Mouse (Mus musculus) heart, postnatal 14 days (tissue): Measurements from ENCODE around the gene Birc5. TPM values are rescaled to one million over a fixed set of nuclear protein-coding genes. Genes with fewer than 3 reads are reported as not detected.
A peak's percentile ranks its signal among the peaks of the same experiment; 100 is the strongest.

Experiments used
- DNase-seq, 2 experiments: peaks; one replicate each; pipeline ENCODE4 v3.0.0; 2021 to 2022
- intact Hi-C: fragments of 180-260 bp; cut with DNase I; formaldehyde crosslinking; loops from one replicate; pipeline ENCODE4 v1.15.1; 2025
- total RNA-seq, 2 experiments: library from RNA; stranded (reverse); gene quantifications; 2 replicates each; pipeline ENCODE4 v1.2.3; 2021

Gene Birc5
- total RNA-seq, 2 experiments from 2014 or later = 3.8 to 9.8 TPM

DNA sequence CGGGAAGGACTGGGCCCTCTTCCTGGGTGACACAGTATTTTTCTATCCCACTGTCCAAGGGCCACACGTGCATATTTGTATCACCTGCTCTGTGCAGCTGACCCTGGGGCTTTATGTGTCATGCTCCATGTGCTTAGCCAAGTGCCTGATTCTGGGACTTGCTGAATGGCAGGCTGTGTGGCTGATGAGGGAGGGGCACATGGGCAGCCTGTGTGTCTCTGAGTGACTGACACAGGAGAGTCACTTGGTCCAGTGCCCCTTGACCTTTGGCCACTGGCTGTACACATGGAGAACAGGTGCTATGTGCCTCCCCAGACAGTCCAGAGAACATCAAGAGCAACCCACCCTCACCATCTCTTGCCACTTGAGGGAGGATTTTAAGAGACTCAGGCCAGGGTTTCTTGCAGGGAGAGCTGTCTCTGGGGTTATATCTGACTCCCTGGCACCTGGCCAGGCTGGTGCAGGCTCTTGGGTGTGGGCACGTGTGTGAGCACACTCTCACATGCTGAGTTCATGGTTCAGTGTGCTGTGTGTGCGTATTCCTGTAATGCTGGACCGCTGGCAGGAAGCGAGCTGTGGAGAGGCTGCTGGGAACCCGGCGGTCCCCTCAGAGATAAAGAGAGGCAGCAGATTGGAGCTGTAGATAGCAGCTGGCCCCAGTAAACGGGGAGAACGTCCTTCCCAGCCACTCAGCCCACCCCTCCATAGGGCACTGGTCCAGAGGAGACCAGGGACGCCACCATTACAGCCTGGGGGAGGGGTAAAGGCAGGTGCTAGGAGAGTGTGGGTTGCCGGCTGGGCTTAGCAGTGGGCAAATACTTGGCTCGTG is 29.1 kb downstream of the Birc5 start:
- intact Hi-C loops = no loop called here
- DNase-seq = peak in 1 of 2 experiments; percentile 60

DNA sequence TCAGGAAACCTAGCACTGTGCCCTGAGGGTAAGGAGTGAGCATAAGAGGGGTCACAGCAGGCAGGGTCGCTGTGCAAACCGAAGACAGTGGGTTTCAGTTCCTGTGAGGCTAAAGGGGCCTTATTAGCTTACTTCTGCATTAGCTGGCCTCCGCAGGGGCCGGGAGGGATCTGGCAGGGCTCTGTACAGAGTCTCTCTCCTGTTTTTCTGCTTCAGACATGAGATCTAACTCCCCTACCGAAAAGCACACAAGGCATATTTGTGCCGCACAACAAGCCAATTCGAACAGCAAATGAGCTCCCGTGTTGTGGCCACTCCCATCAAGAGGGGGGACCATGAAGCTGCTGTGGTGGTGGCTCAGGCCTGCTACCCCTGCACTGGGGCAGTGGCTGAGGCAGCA is 29.8 kb downstream of the Birc5 start:
- peak in 1 of 2 experiments; percentile 23 for DNase-seq
- intact Hi-C loops = no loop called here

DNA sequence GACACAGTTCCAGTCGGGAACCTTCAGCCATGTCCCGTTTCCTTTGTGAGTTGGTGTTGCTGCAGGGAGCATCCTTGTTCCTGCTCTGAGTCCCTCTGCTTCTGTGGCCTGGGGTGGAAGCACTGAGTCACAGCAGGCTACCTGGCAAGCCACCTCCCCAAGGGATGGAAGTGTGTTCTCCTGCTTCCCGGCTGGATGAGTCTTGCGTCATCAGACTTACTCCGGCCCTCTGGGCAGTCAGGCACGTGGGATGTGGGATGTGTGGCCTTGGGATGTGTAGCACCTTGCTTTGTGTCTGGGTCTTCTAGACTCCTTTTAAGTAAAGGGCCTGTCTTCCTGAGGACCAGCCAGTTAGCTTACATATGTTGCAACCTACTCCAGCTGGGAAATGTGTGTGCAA is 30.6 kb downstream of the Birc5 start:
- intact Hi-C loops = no loop called here

DNA sequence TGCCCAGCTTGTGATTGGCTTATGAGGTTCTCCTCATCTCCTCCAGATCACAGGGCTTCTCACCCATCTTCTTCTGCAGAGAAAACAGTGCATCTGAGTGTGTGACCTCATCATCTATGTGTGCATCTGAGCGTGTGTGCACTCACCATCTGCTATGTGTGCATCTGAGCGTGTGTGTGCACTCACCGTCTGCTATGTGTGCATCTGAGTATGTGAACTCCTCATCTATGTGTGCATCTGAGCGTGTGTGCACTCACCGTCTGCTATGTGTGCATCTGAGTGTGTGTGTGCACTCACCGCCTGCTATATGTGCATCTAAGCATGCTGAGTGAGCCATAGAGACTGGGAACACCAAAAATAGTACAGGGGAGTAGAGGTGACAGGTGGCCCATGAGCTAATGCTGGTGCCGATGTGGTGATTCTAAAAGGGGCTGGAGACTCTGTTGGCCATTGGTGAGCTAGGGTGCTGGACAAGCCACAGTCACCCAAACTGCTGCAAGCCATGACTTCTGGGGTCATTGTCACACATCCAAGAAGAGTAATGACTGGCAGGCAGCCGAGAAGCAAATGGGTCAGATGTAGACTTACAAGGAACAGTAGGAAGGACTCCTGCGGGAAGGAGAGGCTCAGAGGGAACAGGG is 31.4 kb downstream of the Birc5 start:
- intact Hi-C loops = no loop called here
- DNase-seq = no peak

More for the DNA sequence above, 30.6 kb downstream of the Birc5 start:
- DNase-seq = no peak

DNA sequence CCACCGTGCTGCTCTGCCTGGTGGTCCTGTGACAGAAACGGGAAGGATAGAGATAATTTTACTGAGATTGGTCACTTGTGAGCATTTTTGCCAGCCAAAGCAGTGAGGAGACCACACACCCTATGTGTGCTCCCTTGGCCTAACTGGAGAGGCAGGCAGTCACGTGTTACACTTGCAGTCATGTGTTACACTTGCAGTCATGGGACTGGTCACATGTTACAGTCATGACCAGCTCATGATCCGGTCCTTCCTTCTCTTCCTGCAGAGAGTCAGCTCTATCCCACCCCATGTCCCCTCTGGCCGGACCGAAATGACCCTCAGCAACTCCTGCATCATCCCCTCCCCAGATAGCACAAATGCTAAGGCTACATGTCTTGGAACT is 31.9 kb downstream of the Birc5 start:
- no peak for DNase-seq
- intact Hi-C loops = no loop called here

DNA sequence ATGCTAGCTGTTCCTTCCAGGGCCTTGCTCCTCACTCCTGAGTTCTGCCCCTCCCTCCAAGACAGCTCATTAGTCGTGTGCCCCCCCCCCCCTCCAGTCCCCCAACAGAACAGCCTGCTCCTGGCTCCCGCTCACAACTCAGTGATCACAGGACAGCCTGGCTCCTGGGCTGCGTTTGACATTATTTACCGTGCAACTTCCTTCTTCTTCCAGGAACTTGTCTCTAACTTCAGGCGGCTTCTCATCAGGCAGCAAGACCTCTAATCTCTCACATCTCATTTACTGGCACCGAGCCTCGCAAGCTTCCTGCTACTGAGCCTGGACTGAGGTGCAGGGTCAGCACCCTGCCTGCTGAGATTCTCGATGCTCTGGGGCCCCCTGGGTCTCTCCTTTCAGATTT is 32.7 kb downstream of the Birc5 start:
- intact Hi-C loops = no loop called here
- DNase-seq = peak in 1 of 2 experiments; percentile 53

DNA sequence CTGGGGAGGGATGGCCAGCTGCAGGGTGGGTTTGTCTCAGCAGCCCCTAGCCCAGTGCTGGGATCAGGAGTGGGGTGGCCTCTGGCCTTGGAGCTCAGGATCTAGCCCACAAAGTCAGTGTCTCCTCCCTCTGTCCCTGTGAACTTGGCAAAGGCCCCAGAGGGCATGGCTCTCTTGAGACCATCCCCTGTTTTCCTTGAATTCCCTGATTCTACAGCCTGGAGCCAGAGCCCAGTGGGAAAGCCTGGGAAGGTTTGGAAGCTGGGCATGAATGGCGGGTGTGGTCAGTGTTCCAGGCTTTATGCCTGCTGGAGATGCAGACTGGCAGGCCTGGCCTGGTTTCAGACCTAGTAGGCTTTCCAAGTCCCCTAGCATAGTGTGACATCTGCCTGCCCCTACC is 33.2 kb downstream of the Birc5 start:
- no peak for DNase-seq
- intact Hi-C loops = no loop called here

DNA sequence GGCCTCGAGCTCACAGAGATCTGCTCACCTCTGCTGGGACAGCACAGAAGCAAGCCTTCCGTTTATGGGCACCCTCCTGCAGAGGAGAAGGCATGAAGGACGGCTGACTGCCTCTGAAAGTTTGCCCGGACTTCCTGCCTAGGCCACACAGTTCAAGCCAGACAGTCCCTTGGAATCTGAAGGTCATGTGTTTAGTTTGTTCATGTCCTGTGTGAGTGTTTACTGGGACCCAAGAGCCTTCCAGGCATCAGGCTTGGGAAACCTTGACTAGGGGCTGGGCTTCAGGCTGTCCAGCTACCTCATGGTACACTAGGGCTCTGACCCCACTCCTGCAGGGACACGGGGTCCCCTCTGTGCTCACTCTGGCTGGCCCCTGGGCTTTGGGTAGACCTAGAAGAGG is 36.9 kb downstream of the Birc5 start:
- DNase-seq = no peak
- intact Hi-C loops = no loop called here

DNA sequence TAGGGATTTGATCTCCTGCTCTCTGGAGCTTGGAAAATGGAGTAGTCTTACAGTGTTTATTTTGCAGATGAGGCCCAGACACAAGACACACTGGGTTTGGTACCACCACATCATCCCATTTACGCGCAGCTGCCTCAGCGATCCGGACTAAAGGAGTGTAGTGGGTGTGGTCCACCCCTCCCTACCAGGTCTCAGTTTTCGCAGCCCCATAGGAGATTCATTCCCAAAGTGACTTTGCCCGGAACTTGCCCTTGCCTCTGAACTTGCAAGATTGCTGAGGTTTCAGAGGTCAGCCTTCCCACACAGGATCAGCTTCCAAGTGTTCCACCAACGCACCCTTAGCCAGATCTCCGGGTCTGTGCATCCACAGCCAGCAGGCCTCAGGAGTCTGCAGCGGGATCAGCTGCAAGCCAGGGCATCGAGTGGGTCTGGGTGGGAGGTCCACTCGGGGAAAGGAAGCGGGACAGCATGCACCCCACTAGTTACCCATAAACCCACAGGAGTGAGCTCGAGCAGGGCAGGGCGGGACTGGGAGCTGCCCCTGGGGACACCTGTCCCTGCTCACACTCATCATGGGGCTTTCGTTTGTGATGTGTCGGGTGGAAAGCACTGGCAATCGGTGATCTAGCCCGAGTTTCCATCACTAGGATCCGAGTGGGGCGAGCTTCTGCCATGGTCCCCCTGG is 39.3 kb downstream of the Birc5 start:
- intact Hi-C loops = no loop called here
- DNase-seq = no peak

DNA sequence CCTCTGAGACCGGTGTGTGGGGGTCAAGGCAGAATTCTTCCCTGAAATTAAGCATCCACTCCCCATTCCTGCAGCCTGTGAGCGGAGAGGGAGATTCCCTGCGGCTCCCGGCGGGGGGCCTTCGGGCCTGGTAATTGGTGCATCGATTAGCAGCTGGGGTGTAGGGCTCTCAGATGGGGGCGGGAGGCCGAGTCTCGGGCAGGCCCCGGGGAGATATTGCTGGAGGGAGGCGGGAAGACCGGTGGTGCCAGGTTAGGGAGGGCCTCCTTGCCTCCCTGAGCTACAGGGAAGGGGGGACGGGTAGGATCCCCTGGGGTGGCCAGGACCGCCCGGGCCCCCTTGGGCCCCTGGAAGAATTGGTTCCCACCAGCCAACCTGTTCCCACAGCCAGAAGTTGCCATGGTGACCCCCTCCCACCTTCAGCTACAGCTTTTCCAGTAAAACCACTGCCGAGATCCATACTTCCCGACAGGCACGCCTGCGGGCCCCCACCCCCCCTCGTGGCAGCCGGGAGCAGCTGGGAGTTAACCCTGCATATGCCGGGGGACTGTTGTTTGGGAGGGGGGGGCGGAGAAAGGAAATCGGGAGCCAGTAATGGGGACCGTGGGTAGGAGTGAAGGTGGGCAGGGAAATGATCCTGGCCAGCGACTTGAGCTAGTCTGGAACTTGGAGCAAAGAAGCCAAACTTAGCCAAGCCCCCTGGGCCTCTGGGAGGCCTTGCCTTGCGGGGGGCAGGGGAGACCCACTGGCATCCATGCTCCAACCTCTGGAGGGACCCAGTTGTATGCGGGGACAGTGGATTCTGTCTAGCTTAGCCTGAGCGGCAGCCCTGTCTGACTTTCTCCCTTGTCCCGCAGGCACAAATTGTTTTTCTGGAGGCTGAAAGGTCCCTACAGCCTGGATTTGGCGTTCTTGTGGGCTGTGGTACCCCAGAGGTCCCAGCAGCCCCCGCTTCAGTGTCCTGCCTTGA is 40.1 kb downstream of the Birc5 start:
- DNase-seq = no peak
- intact Hi-C loops = no loop called here

DNA sequence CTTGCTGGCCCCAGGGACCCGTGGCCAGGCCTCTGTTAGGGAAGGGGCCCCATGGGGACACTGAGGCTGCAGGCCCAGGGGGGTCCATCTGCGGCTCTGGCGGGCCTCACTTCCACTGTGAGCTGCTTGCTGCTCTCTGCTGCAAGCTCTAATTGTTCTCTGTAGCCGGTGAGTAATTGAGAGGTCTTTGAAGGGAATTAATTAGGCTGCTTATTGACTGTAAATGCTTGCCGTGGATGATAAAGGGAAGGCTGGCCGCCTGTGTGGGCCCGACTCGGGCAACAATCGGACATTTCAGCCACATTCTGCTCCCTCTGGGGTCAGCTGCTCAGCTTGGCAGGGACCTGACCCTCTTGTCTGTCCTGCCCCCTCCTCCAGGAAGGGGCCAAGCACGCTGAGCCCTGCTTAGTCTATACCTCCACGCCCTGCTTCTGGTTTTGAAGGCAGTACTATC is 40.9 kb downstream of the Birc5 start:
- intact Hi-C loops = no loop called here
- DNase-seq = no peak

DNA sequence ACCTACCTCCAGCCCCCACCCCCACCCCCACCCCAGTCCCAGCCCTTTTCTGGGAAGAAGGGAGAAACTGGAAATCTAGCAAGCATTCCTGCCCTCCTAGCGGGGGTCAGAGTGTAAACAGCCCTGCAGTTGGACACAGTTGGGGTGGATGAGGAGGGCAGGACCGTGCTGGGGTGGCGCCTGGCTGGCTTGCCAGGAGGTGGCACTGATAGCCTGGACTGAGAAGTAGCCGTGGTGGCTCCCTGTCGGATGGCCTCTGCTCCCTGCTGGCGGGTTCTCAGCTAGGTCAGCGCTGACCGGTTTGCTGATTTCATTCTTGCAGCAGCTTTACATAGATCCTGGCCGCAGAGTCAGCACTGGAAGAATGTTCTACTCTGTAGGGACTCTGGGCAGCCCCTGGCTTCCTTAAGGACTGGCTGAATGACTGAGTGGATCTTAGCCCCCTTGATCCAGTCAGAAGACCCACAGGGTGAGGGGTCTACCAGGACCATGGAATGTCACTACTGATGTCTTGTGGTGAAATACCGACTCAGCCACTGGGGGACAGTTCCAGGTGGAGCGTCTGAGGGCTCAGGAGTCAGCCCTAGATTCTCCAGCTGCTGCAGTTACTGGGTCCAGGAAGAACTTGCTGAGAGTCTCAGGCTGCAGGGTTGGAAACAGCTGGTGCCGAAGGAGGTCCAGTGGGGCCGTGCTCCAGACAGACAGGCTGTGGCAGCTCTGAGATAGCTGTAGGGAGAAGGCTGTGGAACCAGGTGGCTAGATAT is 41.6 kb downstream of the Birc5 start:
- intact Hi-C loops = no loop called here

DNA sequence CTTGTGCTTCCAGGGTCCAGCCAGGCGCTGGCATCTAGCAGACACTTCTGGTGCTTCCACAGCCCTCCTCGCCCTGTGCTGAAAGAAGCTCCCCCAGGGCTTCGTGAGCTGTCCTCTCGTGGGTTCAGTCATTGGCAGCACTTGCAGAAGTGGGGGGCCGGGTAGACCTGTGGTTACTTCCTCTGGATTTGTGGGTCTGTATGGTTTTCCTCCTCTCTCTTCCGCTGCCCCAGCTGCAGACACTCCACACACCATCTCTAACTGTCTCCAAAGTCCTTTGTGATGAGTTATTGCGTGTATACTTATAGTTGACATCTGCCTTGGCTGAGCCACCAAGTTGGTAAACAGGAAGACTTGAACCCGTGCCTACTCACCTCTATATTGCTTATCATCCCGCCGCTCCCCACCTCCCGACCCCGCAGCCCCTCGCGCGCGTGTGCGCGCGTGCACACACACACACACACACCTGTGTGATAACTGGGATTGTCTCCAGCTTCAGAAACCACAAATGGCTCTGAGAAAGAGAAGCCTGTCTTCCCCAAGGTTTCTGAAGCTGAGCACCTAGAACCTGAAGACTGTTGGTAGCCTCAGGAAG is 42.6 kb downstream of the Birc5 start:
- intact Hi-C loops = no loop called here
- DNase-seq = no peak

More for the DNA sequence above, 41.6 kb downstream of the Birc5 start:
- DNase-seq = peak in 1 of 2 experiments; percentile 54

DNA sequence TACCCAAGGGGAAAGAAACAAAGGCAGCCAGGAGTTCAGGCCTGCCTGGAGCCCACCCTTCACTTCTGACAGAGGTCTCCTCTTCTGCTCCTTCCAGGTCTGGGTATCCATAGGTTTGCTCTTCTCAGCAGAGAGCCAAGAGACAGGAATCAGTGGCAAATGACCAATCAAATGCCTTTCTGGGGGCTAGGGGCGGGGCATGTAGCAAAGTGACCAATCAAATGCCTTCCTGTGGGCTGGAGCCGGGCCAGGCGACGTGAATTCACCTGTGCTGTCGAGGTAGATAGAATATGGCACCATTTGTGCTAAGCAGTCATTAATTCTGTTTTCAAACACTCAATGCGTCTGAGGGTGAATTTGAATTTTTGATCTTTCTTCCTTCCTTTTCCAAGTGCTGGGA is 43.1 kb downstream of the Birc5 start:
- no peak for DNase-seq

DNA sequence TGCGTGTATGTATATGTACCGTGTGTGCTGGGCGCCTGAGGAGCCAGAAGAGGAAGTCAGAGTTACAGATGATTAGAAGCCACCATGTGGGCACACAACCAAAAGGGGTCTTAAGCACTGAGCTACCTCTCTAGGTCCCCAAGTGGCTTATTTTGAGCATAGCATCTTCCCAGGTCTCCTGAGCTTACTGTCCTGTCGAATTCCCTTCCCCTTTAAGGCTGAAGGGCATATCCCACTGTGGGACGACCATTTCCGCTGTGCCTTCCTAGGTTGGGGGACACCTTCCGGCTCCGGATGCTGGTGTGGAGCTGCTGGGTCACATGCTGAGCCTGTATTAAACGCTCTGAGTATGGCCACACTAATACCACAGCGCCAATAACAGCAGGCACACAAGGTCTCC is 45.6 kb downstream of the Birc5 start:
- no peak for DNase-seq
- intact Hi-C loops = no loop called here

More for the DNA sequence above, 43.1 kb downstream of the Birc5 start:
- intact Hi-C loops = no loop called here

DNA sequence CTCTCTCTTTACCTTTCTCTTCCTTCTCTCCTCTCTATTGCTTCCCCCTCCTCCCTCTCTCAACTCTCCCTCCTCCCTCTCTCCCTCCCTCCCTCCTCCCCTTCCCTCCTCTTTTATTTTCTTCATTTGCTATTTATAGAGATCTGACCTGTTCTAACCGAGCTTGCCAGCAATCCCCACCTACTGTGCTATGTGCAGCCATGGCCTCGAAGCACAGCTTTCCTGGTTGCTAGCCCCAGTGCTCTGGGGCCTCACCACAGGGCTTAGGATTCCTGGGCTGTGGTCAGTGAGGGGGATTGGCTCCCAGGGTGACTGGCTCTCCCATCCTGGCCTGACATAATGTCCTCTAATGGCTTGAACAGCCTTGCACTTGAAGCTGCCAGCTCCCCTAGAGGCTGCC is 47.5 kb downstream of the Birc5 start:
- intact Hi-C loops = no loop called here
- no peak for DNase-seq

DNA sequence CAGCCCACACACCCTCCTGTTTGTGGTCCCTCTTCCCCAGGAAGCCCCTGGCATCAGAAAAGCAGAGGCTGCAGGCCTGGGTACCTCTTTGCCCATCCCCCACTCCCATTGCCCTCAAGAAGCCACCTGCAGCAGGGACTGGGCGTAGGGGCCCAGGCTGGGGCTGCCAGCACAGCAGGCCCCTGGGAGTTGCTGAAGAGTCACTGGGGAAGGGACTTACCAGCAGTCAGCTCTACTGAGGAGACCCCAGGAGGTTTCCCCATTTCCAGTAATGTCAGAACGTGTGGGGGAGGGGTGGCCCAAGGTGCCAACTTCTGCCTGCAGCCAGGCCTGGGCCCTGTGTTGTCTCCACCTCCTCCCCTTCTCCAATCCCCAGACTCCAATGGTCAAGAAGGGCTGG is 53.2 kb downstream of the Birc5 start:
- DNase-seq = no peak
- intact Hi-C loops = no loop called here

DNA sequence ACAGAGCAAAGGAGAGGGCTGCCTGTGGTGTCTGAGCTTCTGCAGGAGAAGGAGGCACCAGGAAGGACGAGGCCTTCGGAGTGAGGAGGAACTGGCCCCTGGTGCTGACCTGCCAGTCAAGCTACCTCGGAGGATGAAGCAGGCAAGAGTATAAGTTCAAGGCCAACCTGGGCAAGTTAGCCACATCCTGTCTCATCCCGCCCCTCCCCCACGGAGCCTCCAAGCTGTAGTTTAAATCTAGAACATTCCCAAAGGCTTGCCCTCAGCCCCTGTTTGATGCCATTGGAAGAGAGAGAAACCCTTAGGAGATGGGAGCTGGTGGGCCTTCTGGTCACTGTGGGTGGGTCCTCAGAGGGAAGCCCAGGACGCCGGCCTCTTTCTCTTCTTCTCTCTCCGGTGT is 55.4 kb downstream of the Birc5 start:
- intact Hi-C loops = no loop called here

More for the DNA sequence above, 55.4 kb downstream of the Birc5 start:
- no peak for DNase-seq
